Mouse (Mus musculus): ENCODE measurements around the gene Sgsh. TPM values are rescaled to one million over a fixed set of nuclear protein-coding genes. Genes with fewer than 3 reads are reported as not detected.

Sgsh gene
- 3.4 TPM in 1 of 2 replicates, not detected in the other for polyA plus RNA-seq (2012; ENCODE audit: insufficient read depth, low replicate concordance)

- peak within 1 kb of the TSS; percentile 93 for H3K4me3 ChIP-seq (replicated peaks)
- H3K27me3 ChIP-seq (replicated peaks): peaks cover 86% of the 10 kb centered on the region
- H3K4me1 ChIP-seq: peaks cover 48% of the 10 kb centered on the region
- peaks cover 5% of the 10 kb centered on the region for H3K36me3 ChIP-seq (replicated peaks; ENCODE audit: low read length)
- peaks cover 7% of the 10 kb centered on the region; the same call in 1 of the 2 replicates for H3K9me3 ChIP-seq
- TF ChIP-seq FLI1 (IDR thresholded peaks at IDR 0.05; ENCODE audit: low read length) (no peak), GATA1 (IDR thresholded peaks at IDR 0.05; ENCODE audit: borderline replicate concordance, low read length) (no peak)
Measured at GRCm38 (mm10) chr11:119355443-119356385, at the start of gene Sgsh, which contains the start of gene Slc26a11. Sgsh (minus strand) TSS chr11:119355536. Slc26a11 (plus strand) TSS chr11:119355557.

GRCm38 (mm10) chr11:119404627-119405026 lies 49.3 kb upstream of the Sgsh start:
- no peak overlapping the region for H3K4me3 ChIP-seq (replicated peaks)
- H3K9me3 ChIP-seq: peaks cover 5% of the 10 kb centered on the region; the same call in 1 of the 2 replicates
- H3K36me3 ChIP-seq (replicated peaks; ENCODE audit: low read length): peaks cover 77% of the 10 kb centered on the region
- peaks cover 11% of the 10 kb centered on the region for H3K27me3 ChIP-seq (replicated peaks)
- TF ChIP-seq FLI1 (IDR thresholded peaks at IDR 0.05; ENCODE audit: low read length) (no peak), GATA1 (IDR thresholded peaks at IDR 0.05; ENCODE audit: borderline replicate concordance, low read length) (no peak)
- peaks cover 10% of the 10 kb centered on the region for H3K4me1 ChIP-seq

GRCm38 (mm10) chr11:119402501-119403160 lies 47.3 kb upstream of the Sgsh start:
- Histone ChIP-seq H3K36me3 (replicated peaks; ENCODE audit: low read length) (peaks cover 64% of the 10 kb centered on the region), H3K27me3 (replicated peaks) (peaks cover 11% of the 10 kb centered on the region), H3K4me1 (peaks cover 11% of the 10 kb centered on the region), H3K4me3 (replicated peaks) (no peak overlapping the region), H3K9me3 (peaks cover 5% of the 10 kb centered on the region; the same call in 1 of the 2 replicates)
- TF ChIP-seq FLI1 (IDR thresholded peaks at IDR 0.05; ENCODE audit: low read length) (no peak), GATA1 (IDR thresholded peaks at IDR 0.05; ENCODE audit: borderline replicate concordance, low read length) (no peak)

- TF ChIP-seq FLI1 (IDR thresholded peaks at IDR 0.05; ENCODE audit: low read length) (no peak), GATA1 (IDR thresholded peaks at IDR 0.05; ENCODE audit: borderline replicate concordance, low read length) (no peak)
- Histone ChIP-seq H3K9me3 (no peaks in the 10 kb centered on the region), H3K36me3 (replicated peaks; ENCODE audit: low read length) (peaks cover 28% of the 10 kb centered on the region), H3K4me1 (peaks cover 49% of the 10 kb centered on the region), H3K4me3 (replicated peaks) (no peak overlapping the region), H3K27me3 (replicated peaks) (peaks cover 13% of the 10 kb centered on the region)
Measured at GRCm38 (mm10) chr11:119396461-119396860, 41.1 kb upstream of the Sgsh start.

GRCm38 (mm10) chr11:119395931-119396330 lies 40.6 kb upstream of the Sgsh start:
- Histone ChIP-seq H3K4me1 (peaks cover 54% of the 10 kb centered on the region), H3K9me3 (no peaks in the 10 kb centered on the region), H3K36me3 (replicated peaks; ENCODE audit: low read length) (peaks cover 28% of the 10 kb centered on the region), H3K4me3 (replicated peaks) (no peak overlapping the region), H3K27me3 (replicated peaks) (peaks cover 13% of the 10 kb centered on the region)
- TF ChIP-seq GATA1 (IDR thresholded peaks at IDR 0.05; ENCODE audit: borderline replicate concordance, low read length) (no peak), FLI1 (IDR thresholded peaks at IDR 0.05; ENCODE audit: low read length) (no peak)

GRCm38 (mm10) chr11:119395394-119395793 lies 40.1 kb upstream of the Sgsh start:
- Histone ChIP-seq H3K9me3 (no peaks in the 10 kb centered on the region), H3K27me3 (replicated peaks) (peaks cover 13% of the 10 kb centered on the region), H3K36me3 (replicated peaks; ENCODE audit: low read length) (peaks cover 28% of the 10 kb centered on the region), H3K4me3 (replicated peaks) (peak overlapping the region; percentile 44), H3K4me1 (peaks cover 57% of the 10 kb centered on the region)
- no peak for TF ChIP-seq FLI1 (IDR thresholded peaks at IDR 0.05; ENCODE audit: low read length)
- no peak for TF ChIP-seq GATA1 (IDR thresholded peaks at IDR 0.05; ENCODE audit: borderline replicate concordance, low read length)

- peak overlapping the region; percentile 96 for H3K4me3 ChIP-seq (replicated peaks)
- H3K9me3 ChIP-seq: no peaks in the 10 kb centered on the region
- H3K27me3 ChIP-seq (replicated peaks): peaks cover 19% of the 10 kb centered on the region
- H3K4me1 ChIP-seq: peaks cover 63% of the 10 kb centered on the region
- TF ChIP-seq GATA1 (IDR thresholded peaks at IDR 0.05; ENCODE audit: borderline replicate concordance, low read length) (no peak), FLI1 (IDR thresholded peaks at IDR 0.05; ENCODE audit: low read length) (no peak)
- peaks cover 22% of the 10 kb centered on the region for H3K36me3 ChIP-seq (replicated peaks; ENCODE audit: low read length)
Measured at GRCm38 (mm10) chr11:119394210-119394609, 38.9 kb upstream of the Sgsh start.

GRCm38 (mm10) chr11:119393483-119393804 lies 38.1 kb upstream of the Sgsh start:
- Histone ChIP-seq H3K4me3 (replicated peaks) (peak overlapping the region; percentile 96), H3K36me3 (replicated peaks; ENCODE audit: low read length) (peaks cover 22% of the 10 kb centered on the region), H3K9me3 (no peaks in the 10 kb centered on the region), H3K27me3 (replicated peaks) (peaks cover 26% of the 10 kb centered on the region), H3K4me1 (peaks cover 63% of the 10 kb centered on the region)
- no peak for TF ChIP-seq GATA1 (IDR thresholded peaks at IDR 0.05; ENCODE audit: borderline replicate concordance, low read length)
- TF ChIP-seq FLI1 (IDR thresholded peaks at IDR 0.05; ENCODE audit: low read length): no peak

GRCm38 (mm10) chr11:119392800-119393482 lies 37.6 kb upstream of the Sgsh start, which contains the start of gene Rnf213:
Rnf213 (plus strand) TSS chr11:119393100.
- Histone ChIP-seq H3K36me3 (replicated peaks; ENCODE audit: low read length) (peaks cover 19% of the 10 kb centered on the region), H3K9me3 (no peaks in the 10 kb centered on the region), H3K4me3 (replicated peaks) (peak within 1 kb of the TSS; percentile 96), H3K4me1 (peaks cover 65% of the 10 kb centered on the region), H3K27me3 (replicated peaks) (peaks cover 29% of the 10 kb centered on the region)
- TF ChIP-seq FLI1 (IDR thresholded peaks at IDR 0.05; ENCODE audit: low read length) (no peak), GATA1 (IDR thresholded peaks at IDR 0.05; ENCODE audit: borderline replicate concordance, low read length) (no peak)
